10 mouse cellular contexts compared by ENCODE assay signal in the genomic region with DNA sequence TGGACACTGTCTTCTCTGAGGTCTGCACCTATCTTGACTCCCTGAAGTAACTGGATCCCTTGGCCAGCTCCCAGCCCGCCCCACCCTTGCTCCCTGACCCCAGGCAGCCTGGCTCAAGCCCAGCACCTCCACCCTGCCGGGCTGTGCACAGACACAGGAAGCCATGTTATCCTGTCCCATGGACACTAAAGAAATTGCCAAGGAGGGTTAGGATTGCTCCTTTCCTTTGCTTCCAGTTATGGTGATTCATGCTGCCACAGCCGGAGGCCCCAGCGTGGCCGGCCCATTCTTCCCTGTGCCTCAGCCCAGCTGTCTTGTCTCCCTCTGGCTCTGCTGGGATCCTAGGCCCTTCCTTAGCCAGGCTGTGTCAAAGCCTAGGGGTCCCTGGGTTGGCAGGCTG. TPM values are rescaled to one million over a fixed set of nuclear protein-coding genes. Genes with fewer than 3 reads are reported as not detected.
DNase-seq lines count a peak whose midpoint lies in the region; ATAC-seq and TF ChIP-seq lines count a peak whose summit lies in the region.
"Had no signal": no experiment of that assay in that cellular context is flagged by ENCODE, and none has a peak within 500 bp of the region (broad histone marks: within the 10 kb centered on the region; RNA-seq: fewer than 3 reads in every experiment).

No protein-coding gene starts in this region.

- intact Hi-C loops in heart, adult 2 months (cut with DNase I), result loop anchor here (2.0 kb wide), 1 partner anchor 29 kb away; no protein-coding TSS in a partner anchor

- H3K4me3 ChIP-seq in liver, adult 2 months (ENCODE audit: insufficient read depth, low read depth, low read length), result no peak overlapping the region
- no peak overlapping the region for H3K4me3 ChIP-seq in heart, adult 2 months
- H3K4me3 ChIP-seq in stomach, embryonic 15.5 days (replicated peaks), result no peak overlapping the region
- H3K4me3 ChIP-seq in midbrain, postnatal 0 days (ENCODE audit: low read depth, low read length), result no peak overlapping the region
- H3K4me3 ChIP-seq: limb, embryonic 12.5 days had no signal

- no peak for ATAC-seq in stomach, embryonic 15.5 days (ENCODE audit: insufficient read depth, low FRiP score, low read depth)
- no peak for ATAC-seq in midbrain, postnatal 0 days (ENCODE audit: low FRiP score)
- no peak for ATAC-seq in inflammation-experienced regulatory T-cells, adult 6 months

- H3K4me2 ChIP-seq in stomach, embryonic 15.5 days, result no peak overlapping the region
- no peak overlapping the region for H3K4me2 ChIP-seq in midbrain, postnatal 0 days (ENCODE audit: low read depth, low read length, poor library complexity, severe bottlenecking)
- H3K4me2 ChIP-seq: limb, embryonic 12.5 days had no signal

- no peaks in the 10 kb centered on the region for H3K27me3 ChIP-seq in liver, adult 2 months (ENCODE audit: control insufficient read depth, insufficient read depth, low read length)
- no peaks in the 10 kb centered on the region for H3K27me3 ChIP-seq in heart, adult 2 months (ENCODE audit: control insufficient read depth, insufficient read depth, low read length)
- no peaks in the 10 kb centered on the region for H3K27me3 ChIP-seq in stomach, embryonic 15.5 days (replicated peaks)
- no peaks in the 10 kb centered on the region for H3K27me3 ChIP-seq in midbrain, postnatal 0 days (ENCODE audit: insufficient read depth, low read length)
- H3K27me3 ChIP-seq: limb, embryonic 12.5 days had no signal

- no peaks in the 10 kb centered on the region for H3K79me2 ChIP-seq in liver, adult 2 months (ENCODE audit: control insufficient read depth, insufficient read depth, low read length)
- H3K79me2 ChIP-seq in heart, adult 2 months (replicated peaks; ENCODE audit: control insufficient read depth, insufficient read depth, low read length), result no peaks in the 10 kb centered on the region

- no peak for TF ChIP-seq POLR2A in liver, adult 2 months (IDR thresholded peaks at IDR 0.05; ENCODE audit: extremely low read depth, insufficient read depth, low read length)
- peak; percentile 54 for TF ChIP-seq POLR2A in heart, adult 2 months (IDR thresholded peaks at IDR 0.05; ENCODE audit: insufficient read depth, low read depth, low read length)

- H3K9ac ChIP-seq in liver, adult 2 months (ENCODE audit: low read depth, low read length), result no peak overlapping the region
- peak overlapping the region; percentile 19; the same call in 1 of the 2 replicates for H3K9ac ChIP-seq in heart, adult 2 months (ENCODE audit: low read depth, low read length)
- no peak overlapping the region for H3K9ac ChIP-seq in stomach, embryonic 15.5 days
- H3K9ac ChIP-seq in midbrain, postnatal 0 days (replicated peaks; ENCODE audit: low read length, poor library complexity, severe bottlenecking), result no peak overlapping the region
- H3K9ac ChIP-seq: limb, embryonic 12.5 days had no signal

- no peaks in the 10 kb centered on the region for H3K36me3 ChIP-seq in liver, adult 2 months (ENCODE audit: control insufficient read depth, insufficient read depth, low read length)
- no peaks in the 10 kb centered on the region for H3K36me3 ChIP-seq in heart, adult 2 months (ENCODE audit: control insufficient read depth, insufficient read depth, low read length)
- no peaks in the 10 kb centered on the region for H3K36me3 ChIP-seq in stomach, embryonic 15.5 days
- peaks cover 12% of the 10 kb centered on the region for H3K36me3 ChIP-seq in midbrain, postnatal 0 days (ENCODE audit: insufficient read depth, low read length)
- H3K36me3 ChIP-seq: limb, embryonic 12.5 days had no signal

- peak; percentile 76; the same call in 1 of the 2 replicates for TF ChIP-seq EP300 in heart, adult 2 months (IDR thresholded peaks at IDR 0.05; ENCODE audit: insufficient read depth, low read depth, low read length)

- no peak for TF ChIP-seq CTCF in liver, adult 2 months (IDR thresholded peaks at IDR 0.05; ENCODE audit: low read depth, low read length)
- TF ChIP-seq CTCF in heart, adult 2 months (IDR thresholded peaks at IDR 0.05), result no peak
- TF ChIP-seq CTCF in midbrain, postnatal 0 days (IDR thresholded peaks at IDR 0.05), result no peak

- WGBS in liver, adult 2 months, result 58% methylated on average over 5 of the region's 5 CpGs
- 40% methylated on average over 5 of the region's 5 CpGs for WGBS in heart, adult 2 months
- 61% methylated on average over 5 of the region's 5 CpGs for WGBS in stomach, embryonic 15.5 days
- 67% methylated on average over 5 of the region's 5 CpGs for WGBS in midbrain, postnatal 0 days

- H3K27ac ChIP-seq in liver, adult 2 months (replicated peaks; ENCODE audit: insufficient read depth, low read depth, low read length), result peak overlapping the region; percentile 43; the same call in 1 of the 2 replicates
- H3K27ac ChIP-seq in heart, adult 2 months, result peak overlapping the region; percentile 91
- H3K27ac ChIP-seq in stomach, embryonic 15.5 days, result peak overlapping the region; percentile 51
- H3K27ac ChIP-seq in midbrain, postnatal 0 days (ENCODE audit: low read depth, low read length), result no peak overlapping the region
- H3K27ac ChIP-seq: limb, embryonic 12.5 days had no signal

- no peaks in the 10 kb centered on the region for H3K9me3 ChIP-seq in stomach, embryonic 15.5 days
- H3K9me3 ChIP-seq in midbrain, postnatal 0 days (ENCODE audit: low read length), result no peaks in the 10 kb centered on the region
- H3K9me3 ChIP-seq: limb, embryonic 12.5 days had no signal

- no peaks in the 10 kb centered on the region; the same call in 1 of the 2 replicates for H3K4me1 ChIP-seq in liver, adult 2 months (ENCODE audit: control insufficient read depth, insufficient read depth, low read length)
- peaks cover 29% of the 10 kb centered on the region for H3K4me1 ChIP-seq in heart, adult 2 months (ENCODE audit: control insufficient read depth, insufficient read depth, low read length)
- H3K4me1 ChIP-seq in stomach, embryonic 15.5 days, result peaks cover 22% of the 10 kb centered on the region
- peaks cover 7% of the 10 kb centered on the region for H3K4me1 ChIP-seq in midbrain, postnatal 0 days (ENCODE audit: insufficient read depth, low read length)

- DNase-seq in liver, adult 2 months (ENCODE audit: extremely low read depth, low read depth, low spot score), result no peak
- DNase-seq in liver, result no peak
- DNase-seq in heart, adult 2 months, result peak; percentile 67 to 73
- peak; percentile 72 for DNase-seq in kidney, postnatal 10 days
- no peak for DNase-seq in midbrain, postnatal 0 days (ENCODE audit: low spot score)
- no peak for DNase-seq in embryo, embryonic 9.5 days (ENCODE audit: extremely low spot score)

RNA-seq across cellular contexts. Expression of gene Ak1, which starts 12.1 kb away (rescaled TPM):
- total RNA-seq in liver, adult 2 months (2014; rRNA removed), result 0.47 and 1.4 TPM in 2 replicates
- 0.26 and 0.34 TPM in 2 replicates for polyA plus RNA-seq in liver, adult 2 months (2012; rRNA removed)
- 100 to 1,000 TPM; 606 to 670 TPM for total RNA-seq in heart, adult 2 months (2021)
- polyA plus RNA-seq in heart, adult 2 months (2012; rRNA removed), result 584 and 623 TPM in 2 replicates
- 21.8 and 22.1 TPM in 2 replicates for polyA plus RNA-seq in stomach, embryonic 15.5 days (2015; fragmentation: Nextera tagmentation; extraction: Ambion mirVana)
- total RNA-seq in midbrain, postnatal 0 days (2014; rRNA removed), result 99.6 and 107 TPM in 2 replicates
- polyA plus RNA-seq in midbrain, postnatal 0 days (2015; fragmentation: Nextera tagmentation; extraction: Ambion mirVana), result 114 and 133 TPM in 2 replicates
- under 1 TPM in 1 of 3 experiments, not detected in 2; 0.52 TPM for polyA plus RNA-seq in inflammation-experienced regulatory T-cells, adult 6 months (2017; shearing (Covaris generic))

RNA-seq across cellular contexts. Expression of gene Eng, which starts 12.7 kb away (rescaled TPM):
- total RNA-seq in liver, adult 2 months (2014; rRNA removed), result 14.2 and 25.9 TPM in 2 replicates
- 55.0 and 70.8 TPM in 2 replicates for polyA plus RNA-seq in liver, adult 2 months (2012; rRNA removed)
- total RNA-seq in heart, adult 2 months (2021), result 100 to 1,000 TPM; 113 to 122 TPM
- 230 and 239 TPM in 2 replicates for polyA plus RNA-seq in heart, adult 2 months (2012; rRNA removed)
- polyA plus RNA-seq in stomach, embryonic 15.5 days (2015; fragmentation: Nextera tagmentation; extraction: Ambion mirVana), result 59.6 and 65.3 TPM in 2 replicates
- total RNA-seq in midbrain, postnatal 0 days (2014; rRNA removed), result 16.7 and 20.0 TPM in 2 replicates
- polyA plus RNA-seq in midbrain, postnatal 0 days (2015; fragmentation: Nextera tagmentation; extraction: Ambion mirVana), result 20.3 and 21.3 TPM in 2 replicates
- polyA plus RNA-seq in inflammation-experienced regulatory T-cells, adult 6 months (2017; shearing (Covaris generic)), result not detected

RNA-seq across cellular contexts. Expression of gene St6galnac6, which starts 34.2 kb away (rescaled TPM):
- 38.0 and 45.6 TPM in 2 replicates for total RNA-seq in liver, adult 2 months (2014; rRNA removed)
- polyA plus RNA-seq in liver, adult 2 months (2012; rRNA removed), result 90.0 and 134 TPM in 2 replicates
- 100 to 1,000 TPM; 107 to 125 TPM for total RNA-seq in heart, adult 2 months (2021)
- 129 and 174 TPM in 2 replicates for polyA plus RNA-seq in heart, adult 2 months (2012; rRNA removed)
- polyA plus RNA-seq in stomach, embryonic 15.5 days (2015; fragmentation: Nextera tagmentation; extraction: Ambion mirVana), result 17.4 and 19.7 TPM in 2 replicates
- total RNA-seq in midbrain, postnatal 0 days (2014; rRNA removed), result 113 and 166 TPM in 2 replicates
- polyA plus RNA-seq in midbrain, postnatal 0 days (2015; fragmentation: Nextera tagmentation; extraction: Ambion mirVana), result 42.1 and 45.2 TPM in 2 replicates
- 1 to 10 TPM; 3.4 to 5.1 (median 4.3) TPM for polyA plus RNA-seq in inflammation-experienced regulatory T-cells, adult 6 months (2017; shearing (Covaris generic))

RNA-seq across cellular contexts. Expression of gene St6galnac4, which starts 46.8 kb away (rescaled TPM):
- total RNA-seq in liver, adult 2 months (2014; rRNA removed), result 0.74 and 1.2 TPM in 2 replicates
- polyA plus RNA-seq in liver, adult 2 months (2012; rRNA removed), result 2.2 and 2.5 TPM in 2 replicates
- 10 to 100 TPM; 16.2 to 17.8 TPM for total RNA-seq in heart, adult 2 months (2021)
- 25.2 and 28.6 TPM in 2 replicates for polyA plus RNA-seq in heart, adult 2 months (2012; rRNA removed)
- polyA plus RNA-seq in stomach, embryonic 15.5 days (2015; fragmentation: Nextera tagmentation; extraction: Ambion mirVana), result 18.3 and 20.3 TPM in 2 replicates
- 50.9 and 51.1 TPM in 2 replicates for total RNA-seq in midbrain, postnatal 0 days (2014; rRNA removed)
- polyA plus RNA-seq in midbrain, postnatal 0 days (2015; fragmentation: Nextera tagmentation; extraction: Ambion mirVana), result 38.0 and 38.6 TPM in 2 replicates
- 10 to 100 TPM; 31.5 to 42.6 (median 33.5) TPM for polyA plus RNA-seq in inflammation-experienced regulatory T-cells, adult 6 months (2017; shearing (Covaris generic))

RNA-seq across cellular contexts. Expression of gene 9430097D07Rik, which starts 58.2 kb away (rescaled TPM):
- total RNA-seq in liver, adult 2 months (2014; rRNA removed), result not detected in 2 replicates
- polyA plus RNA-seq in liver, adult 2 months (2012; rRNA removed), result not detected in 2 replicates
- total RNA-seq in heart, adult 2 months (2021), result not detected
- not detected in 2 replicates for polyA plus RNA-seq in heart, adult 2 months (2012; rRNA removed)
- polyA plus RNA-seq in stomach, embryonic 15.5 days (2015; fragmentation: Nextera tagmentation; extraction: Ambion mirVana), result 0.09 and 0.12 TPM in 2 replicates
- total RNA-seq in midbrain, postnatal 0 days (2014; rRNA removed), result 0.16 and 0.33 TPM in 2 replicates
- 0.69 and 0.82 TPM in 2 replicates for polyA plus RNA-seq in midbrain, postnatal 0 days (2015; fragmentation: Nextera tagmentation; extraction: Ambion mirVana)
- polyA plus RNA-seq in inflammation-experienced regulatory T-cells, adult 6 months (2017; shearing (Covaris generic)), result under 1 TPM in 1 of 3 experiments, not detected in 2; 0.31 TPM
- total RNA-seq: heart, postnatal 14 days had no signal
- polyA plus RNA-seq: limb, embryonic 12.5 days had no signal

Comparison
In these comparisons a context has a peak if more than half of its experiments do, and no peak if none do; other contexts are left out.
1. DNase-seq: peak in heart, adult 2 months (2 of 2) and kidney, postnatal 10 days (single experiment); none in liver, adult 2 months (single experiment), liver (single experiment), midbrain, postnatal 0 days (single experiment) and embryo, embryonic 9.5 days (single experiment).
2. RNA of gene Ak1, which starts 12.1 kb away (polyA plus RNA-seq): 584 to 623 TPM in heart, adult 2 months, 114 to 133 TPM in midbrain, postnatal 0 days and 21.8 to 22.1 TPM in stomach, embryonic 15.5 days; 0.26 to 0.34 TPM in liver, adult 2 months and 0.52 TPM in inflammation-experienced regulatory T-cells, adult 6 months; every median in the first group is over 10 times any median in the second.
3. RNA of gene Eng, which starts 12.7 kb away (polyA plus RNA-seq): 230 to 239 TPM in heart, adult 2 months, 55.0 to 70.8 TPM in liver, adult 2 months, 59.6 to 65.3 TPM in stomach, embryonic 15.5 days and 20.3 to 21.3 TPM in midbrain, postnatal 0 days; not detected in inflammation-experienced regulatory T-cells, adult 6 months; every median in the first group is over 10 times any median in the second.